Mouse (Mus musculus): ENCODE results near the gene Tepsin.

DNA sequence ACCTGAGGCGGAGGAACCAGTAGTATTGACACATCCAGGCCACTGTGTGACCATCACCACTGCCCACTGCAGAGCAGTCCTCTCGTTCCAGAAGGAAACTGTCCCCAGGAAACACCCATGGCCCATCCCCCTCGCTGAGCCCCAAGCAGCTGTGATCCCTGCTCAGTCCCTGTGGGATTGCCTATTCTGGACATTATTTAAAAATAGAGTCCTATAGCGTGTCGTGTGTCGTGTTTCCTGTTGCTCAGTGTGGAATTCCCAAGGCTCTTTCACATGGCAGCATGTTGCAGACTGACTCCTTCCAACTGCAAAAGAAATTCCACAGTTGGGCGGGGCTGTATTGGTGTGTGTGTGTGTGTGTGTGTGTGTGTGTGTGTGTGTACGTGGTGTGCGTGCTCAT, 46.3 kb downstream of the Tepsin start:
- TF ChIP-seq CTCF (conservative IDR thresholded peaks at IDR 0.05; ENCODE audit: insufficient read depth, insufficient read length, low read depth, low read length) (no peak), POLR2A (IDR thresholded peaks at IDR 0.05; ENCODE audit: low read depth, low read length) (no peak)
